Mouse (Mus musculus): Measurements from ENCODE around the gene Folr1.

Folr1 gene

DNA sequence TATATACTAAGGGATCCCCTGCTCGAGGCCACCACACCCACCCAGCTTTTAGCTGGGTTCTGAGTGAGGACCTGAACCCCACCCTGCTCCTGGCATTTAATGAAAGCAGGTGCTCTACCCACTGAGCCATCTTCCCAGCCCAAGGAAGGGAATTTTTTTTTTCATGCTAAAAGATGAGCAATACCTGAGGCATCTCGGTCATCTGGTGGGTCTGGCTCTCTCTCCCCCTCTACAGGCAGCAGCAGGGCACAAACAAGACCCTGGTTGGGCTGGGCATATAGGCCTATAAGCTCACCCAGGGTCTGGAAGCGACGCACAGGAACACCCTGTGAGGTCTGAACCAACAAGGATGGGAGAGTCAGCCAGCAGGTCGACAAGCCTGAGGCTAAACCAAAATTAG lies 37.2 kb downstream of the Folr1 start:
- peak; percentile 67 for DNase-seq (ENCODE audit: low read depth, low spot score)

- no peak for DNase-seq (ENCODE audit: low read depth, low spot score)
These were observed 38.2 kb downstream of the Folr1 start for GRCm38 (mm10) chr7:101832372-101832771.

DNA sequence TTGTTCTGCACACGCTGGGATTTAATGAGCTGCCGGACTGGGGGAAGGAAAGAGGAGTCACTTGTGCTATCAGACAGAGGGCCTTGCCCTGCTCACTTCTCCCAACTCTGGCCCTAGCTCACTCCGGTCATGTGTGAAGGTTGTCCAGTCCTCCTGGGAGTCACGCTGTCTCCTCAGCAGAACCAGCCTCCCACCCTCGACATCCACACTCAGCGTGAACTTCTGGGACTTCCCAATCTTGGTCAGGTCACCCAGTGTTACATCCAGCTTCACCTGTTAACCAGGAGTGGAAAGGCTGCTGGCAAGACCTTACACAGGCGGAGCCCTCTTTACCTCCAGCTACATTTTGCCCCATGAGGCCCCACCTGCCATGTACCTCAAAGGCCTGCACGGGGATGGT lies 39.2 kb downstream of the Folr1 start:
- DNase-seq (ENCODE audit: low read depth, low spot score): no peak

DNA sequence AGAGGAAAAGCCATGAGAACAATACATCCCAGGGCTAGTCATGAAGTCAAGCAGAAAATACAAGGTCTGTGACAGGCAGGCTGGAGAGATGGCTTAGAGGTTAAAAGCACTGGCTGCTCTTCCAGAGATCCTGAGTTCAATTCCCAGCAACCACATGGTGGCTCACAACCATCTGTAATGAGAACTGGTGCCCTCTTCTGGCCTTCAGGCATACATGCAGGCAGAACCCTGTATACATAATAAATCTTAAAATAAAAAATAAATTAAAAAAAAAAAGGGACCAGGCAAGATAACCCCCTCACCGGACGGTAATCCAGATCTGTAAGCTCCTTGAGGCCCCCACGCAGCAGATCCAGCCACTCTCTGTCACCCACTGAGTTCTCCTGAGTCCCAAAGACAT lies 40.2 kb downstream of the Folr1 start:
- DNase-seq (ENCODE audit: low read depth, low spot score): no peak

DNA sequence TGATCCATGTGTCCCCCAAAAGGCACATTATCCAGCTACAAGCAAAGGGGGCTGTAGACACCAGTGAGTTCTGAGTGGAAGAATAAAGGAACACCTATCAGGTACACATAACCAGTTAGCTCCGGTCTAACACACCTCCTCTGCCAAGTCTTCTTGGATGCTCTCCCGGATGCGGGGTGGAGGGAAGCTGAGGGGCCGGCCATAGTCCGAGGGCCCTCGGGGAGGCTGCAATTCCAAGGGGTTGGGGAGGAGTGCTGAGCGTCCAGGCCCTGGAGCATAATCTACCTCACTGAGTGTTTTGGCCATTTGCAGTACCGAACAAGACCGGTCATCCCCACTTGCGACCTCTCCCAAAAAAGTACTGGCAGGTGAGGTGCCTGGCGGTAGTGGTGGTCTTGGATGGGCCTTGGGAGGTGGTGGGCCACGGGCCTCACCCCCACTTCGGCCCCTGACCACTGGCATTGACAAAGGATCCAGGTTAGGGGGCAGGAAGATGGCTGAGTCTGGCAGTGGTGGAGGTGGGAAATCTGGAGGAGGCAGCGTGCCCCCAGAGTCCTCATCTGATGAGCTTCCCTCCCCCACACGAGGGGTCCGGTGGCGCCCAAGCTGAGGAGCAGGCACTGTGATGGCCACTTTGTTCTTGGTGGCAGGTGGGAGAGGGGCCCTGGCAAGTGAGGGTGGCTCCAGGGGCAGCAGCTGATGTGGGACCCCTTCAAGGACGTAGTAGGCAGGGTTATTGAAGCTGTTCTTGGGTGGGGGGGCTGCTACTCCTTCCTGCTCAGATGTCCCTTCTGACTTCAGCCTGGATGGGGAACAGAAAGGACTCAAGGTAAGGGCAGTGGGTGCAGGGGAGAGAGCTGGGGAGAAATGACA lies 46.6 kb downstream of the Folr1 start:
- no peak for DNase-seq (ENCODE audit: low read depth, low spot score)

DNA sequence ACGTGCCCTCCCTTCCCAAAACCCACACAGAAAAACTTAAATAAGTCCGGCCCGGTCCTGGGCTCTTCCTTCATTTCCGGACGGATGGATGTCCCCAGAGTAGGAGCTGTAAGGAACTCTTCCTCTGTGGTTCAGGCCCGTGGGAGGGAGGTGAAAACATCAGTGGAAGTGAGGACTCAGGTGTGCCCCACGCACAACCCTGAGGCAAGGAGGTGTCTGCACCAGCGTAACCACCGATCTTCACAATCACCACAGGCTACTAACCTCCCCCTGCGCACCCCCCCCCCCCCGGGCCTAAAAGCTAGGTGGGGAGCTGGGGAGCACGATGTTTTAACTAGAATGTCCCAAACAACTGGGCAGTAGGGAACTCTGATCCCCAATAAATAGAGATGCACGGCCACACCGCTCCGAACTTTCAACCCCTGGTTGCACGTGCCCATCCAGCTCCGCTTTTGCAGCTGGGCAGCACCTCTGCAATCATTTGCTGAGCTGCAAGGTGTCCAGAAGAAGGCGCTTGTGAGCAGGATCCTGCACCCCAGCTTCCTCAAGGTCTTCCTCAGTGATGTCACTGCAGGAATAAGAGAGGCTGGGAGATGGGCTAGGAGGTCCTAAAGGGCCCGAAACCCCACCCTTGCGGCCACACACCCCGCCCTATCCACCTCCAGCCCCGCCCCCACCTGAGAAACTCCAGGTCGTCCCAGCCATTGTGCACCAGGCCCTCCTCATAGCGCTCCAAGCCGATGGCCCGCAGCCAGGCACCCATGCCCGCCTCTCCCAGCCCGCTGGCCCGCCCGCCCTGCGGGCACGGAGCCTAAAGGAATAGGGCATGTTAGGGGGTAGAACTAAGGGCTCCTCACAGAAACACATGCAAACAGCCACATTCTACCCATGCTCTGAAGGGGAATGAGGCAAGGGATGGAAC lies 47.5 kb downstream of the Folr1 start:
- DNase-seq (ENCODE audit: low read depth, low spot score): peak; percentile 93

DNA sequence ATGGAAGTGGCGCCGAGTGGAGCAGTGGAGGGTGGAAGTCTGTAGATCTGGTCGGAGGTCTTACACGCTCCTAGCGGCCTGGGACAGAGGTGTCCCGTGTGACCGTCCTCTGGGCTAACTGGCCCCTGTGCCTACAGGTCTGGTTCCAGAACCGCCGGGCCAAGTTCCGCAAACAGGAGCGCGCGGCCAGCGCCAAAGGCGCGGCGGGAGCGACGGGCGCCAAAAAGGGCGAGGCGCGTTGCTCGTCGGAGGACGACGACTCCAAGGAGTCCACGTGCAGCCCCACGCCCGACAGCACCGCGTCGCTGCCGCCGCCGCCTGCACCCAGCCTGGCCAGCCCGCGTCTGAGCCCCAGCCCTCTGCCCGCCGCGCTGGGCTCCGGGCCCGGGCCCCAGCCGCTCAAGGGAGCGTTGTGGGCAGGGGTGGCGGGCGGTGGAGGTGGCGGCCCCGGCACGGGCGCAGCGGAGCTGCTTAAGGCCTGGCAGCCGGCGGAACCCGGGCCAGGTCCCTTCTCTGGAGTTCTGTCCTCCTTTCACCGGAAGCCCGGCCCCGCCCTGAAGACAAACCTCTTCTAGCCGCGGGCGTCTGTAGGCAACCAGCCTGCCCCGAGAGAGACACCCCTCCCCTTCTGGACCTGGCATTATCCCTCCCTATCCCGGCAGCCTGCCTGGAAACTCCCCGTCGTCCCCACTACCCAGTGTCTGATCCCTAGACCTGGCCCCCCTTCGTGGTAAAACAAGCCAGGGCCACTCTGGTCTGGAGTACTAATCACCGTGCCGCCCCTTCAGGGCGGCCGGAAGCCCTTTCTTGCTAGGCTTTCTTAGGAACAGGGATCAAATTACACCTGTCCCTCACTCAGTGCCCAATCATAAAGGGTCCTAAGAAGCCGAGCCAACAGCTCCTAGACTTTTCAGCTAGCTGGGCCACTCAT lies 48.8 kb downstream of the Folr1 start:
- DNase-seq (ENCODE audit: low read depth, low spot score): peak; percentile 79

DNA sequence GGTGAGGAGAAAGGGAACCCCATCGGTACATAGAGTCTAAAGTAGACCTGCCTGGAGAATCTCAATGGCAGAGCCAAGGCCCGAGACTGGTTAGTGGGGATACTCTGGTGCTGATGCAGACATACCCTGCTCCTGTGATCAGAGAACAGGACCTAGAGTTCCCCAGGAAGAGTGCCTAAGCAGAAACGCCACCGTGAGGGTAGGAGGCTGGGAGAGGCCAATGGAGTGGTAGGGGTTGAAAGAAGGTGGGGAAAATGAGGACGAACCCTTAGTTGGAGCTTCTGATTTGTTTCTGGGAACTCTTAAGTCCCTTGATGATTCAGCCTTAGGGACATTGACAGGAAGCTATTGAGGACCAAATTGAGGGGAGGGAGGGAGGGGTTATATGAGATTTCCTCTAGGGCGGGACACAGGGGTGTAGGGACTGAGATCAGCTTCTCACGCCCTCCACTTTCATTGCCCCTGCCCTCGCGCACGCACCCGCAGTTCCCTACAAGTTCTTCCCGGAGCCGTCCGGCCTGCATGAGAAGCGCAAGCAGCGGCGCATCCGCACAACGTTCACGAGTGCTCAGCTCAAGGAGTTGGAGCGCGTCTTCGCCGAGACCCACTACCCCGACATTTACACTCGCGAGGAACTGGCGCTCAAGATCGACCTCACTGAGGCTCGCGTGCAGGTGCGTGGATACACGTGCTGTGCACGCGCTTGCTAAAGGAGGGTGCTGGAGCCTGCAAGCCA lies 50.1 kb downstream of the Folr1 start:
- DNase-seq (ENCODE audit: low read depth, low spot score): peak; percentile 53

GRCm38 (mm10) chr7:101817861-101818401 lies 52.7 kb downstream of the Folr1 start, which contains the start of gene Phox2a:
Phox2a (plus strand) TSS chr7:101818313.
- DNase-seq (ENCODE audit: low read depth, low spot score): peak; percentile 34

Measured in ES-CJ7 (cell line).